Mouse (Mus musculus) brain, embryonic 14.5 days (tissue): ENCODE data around the gene Elane. TPM values are rescaled to one million over a fixed set of nuclear protein-coding genes. Genes with fewer than 3 reads are reported as not detected.

Experiments
- DNase-seq: peaks from one replicate; pipeline ENCODE4 v3.0.0-alpha.2; 2011; ENCODE audit warnings: low read depth
- CTCF ChIP-seq: fragments of 200-500 bp; IDR thresholded peaks from 2 replicates; pipeline ENCODE4 v1.5.1; 2012; ENCODE audit warnings: inconsistent platforms, mild to moderate bottlenecking, moderate library complexity, borderline replicate concordance; ENCODE audit not compliant: insufficient read depth, insufficient read length; ENCODE audit errors: extremely low read depth
- POLR2A ChIP-seq: fragments of 200-500 bp; IDR thresholded peaks from 2 replicates; pipeline ENCODE4 v1.6.1; 2012; ENCODE audit warnings: mild to moderate bottlenecking, inconsistent platforms, borderline replicate concordance; ENCODE audit not compliant: poor library complexity, insufficient read depth, insufficient read length, severe bottlenecking; ENCODE audit errors: extremely low read depth
- polyA plus RNA-seq: library from polyadenylated mRNA; depleted of rRNA; stranded (reverse); fragments of >200 nt; gene quantifications from 2 replicates; pipeline ENCODE4 v1.2.3, GENCODE M21; 2012; rRNA removed

Elane gene
- polyA plus RNA-seq, 1 experiment: 0.49 TPM

DNA sequence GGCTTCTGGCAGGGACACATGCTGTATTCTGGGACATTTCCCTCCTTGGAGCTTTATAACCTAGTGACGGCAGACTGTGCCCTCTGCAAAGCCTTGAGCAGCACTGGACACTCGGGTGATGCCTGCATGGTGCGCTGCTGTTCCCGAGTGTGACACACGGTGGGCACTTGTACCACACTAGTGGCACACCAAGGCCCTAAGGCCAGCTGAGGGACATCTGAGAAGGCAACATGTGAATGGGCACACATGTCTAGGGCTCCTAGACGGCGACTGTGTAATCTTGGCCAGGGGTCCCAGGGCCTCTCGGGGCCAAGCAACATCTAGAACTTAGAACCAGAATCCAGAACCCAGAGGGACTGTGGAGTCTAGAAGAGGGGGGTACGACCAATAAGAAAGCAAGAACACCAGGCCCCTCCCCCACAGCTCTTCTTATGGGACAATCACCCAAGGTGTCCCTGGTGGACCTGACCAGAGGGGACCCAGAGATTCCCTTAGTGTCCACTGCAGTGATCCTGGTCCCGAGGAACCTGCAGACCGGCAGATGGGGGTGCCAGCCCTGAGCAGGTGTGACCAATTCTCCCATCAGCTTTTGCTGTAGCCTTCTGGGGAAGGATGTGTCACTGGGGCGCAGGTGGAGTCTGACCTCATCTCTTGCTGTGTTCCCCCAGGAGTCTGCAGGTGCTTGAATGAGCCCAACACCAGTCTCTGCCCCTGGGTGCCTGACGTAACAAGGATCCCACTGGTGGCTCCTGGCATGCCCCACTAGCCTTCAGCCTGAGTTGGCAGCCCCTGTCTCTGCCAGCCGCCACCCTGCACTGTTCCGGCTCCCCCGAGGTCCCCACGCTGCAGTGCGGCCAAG is 44.1 kb downstream of the Elane start:
- no peak for DNase-seq
- TF ChIP-seq POLR2A: no peak
- no peak for TF ChIP-seq CTCF

DNA sequence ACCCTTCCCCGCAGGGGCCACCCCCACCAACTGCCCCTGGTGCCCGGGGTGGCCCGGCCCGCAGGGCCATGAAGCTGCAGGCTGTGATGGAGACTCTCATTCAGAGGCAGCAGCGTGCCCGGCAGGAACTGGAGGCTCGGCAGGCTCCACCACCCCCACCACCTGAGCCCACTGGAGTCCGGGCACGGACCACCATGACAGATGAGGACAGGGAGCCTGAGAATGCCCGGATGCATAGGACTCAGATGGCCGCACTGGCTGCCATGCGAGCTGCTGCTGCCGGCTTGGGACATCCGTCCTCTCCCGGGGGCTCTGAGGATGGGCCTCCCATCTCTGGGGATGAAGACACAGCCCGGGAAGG is 44.8 kb downstream of the Elane start:
- DNase-seq: no peak
- TF ChIP-seq CTCF: no peak
- TF ChIP-seq POLR2A: no peak

- no peak for DNase-seq
- no peak for TF ChIP-seq CTCF
- no peak for TF ChIP-seq POLR2A
These were observed 45.8 kb downstream of the Elane start for GRCm38 (mm10) chr10:79931797-79932196.

DNA sequence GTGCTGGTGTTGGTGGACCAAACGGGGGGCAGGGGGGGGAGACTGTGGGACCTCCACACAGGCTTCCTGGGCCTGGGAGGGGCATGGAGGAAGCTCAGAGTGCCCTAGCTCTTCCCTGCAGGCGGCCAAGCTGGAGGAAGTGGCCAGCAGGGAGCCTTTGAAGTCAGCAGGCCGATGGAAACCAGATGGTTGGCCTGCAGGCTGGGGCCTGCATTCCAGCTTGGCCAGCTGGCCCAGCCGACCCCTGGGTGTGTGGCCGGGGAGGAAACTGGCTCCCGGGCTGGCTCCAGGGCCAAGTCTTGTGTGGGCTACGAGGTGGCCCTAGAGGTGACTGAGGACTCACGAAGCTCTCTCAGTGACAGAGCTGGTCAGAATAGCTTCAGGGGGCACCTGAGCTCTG is 46.7 kb downstream of the Elane start:
- peak; percentile 37 for DNase-seq
- no peak for TF ChIP-seq POLR2A
- no peak for TF ChIP-seq CTCF

- TF ChIP-seq POLR2A: no peak
- no peak for DNase-seq
These were observed 47.2 kb downstream of the Elane start for GRCm38 (mm10) chr10:79933145-79933679.

- TF ChIP-seq CTCF: no peak
- TF ChIP-seq POLR2A: no peak
These were observed 47.8 kb downstream of the Elane start for GRCm38 (mm10) chr10:79933861-79934260.

DNA sequence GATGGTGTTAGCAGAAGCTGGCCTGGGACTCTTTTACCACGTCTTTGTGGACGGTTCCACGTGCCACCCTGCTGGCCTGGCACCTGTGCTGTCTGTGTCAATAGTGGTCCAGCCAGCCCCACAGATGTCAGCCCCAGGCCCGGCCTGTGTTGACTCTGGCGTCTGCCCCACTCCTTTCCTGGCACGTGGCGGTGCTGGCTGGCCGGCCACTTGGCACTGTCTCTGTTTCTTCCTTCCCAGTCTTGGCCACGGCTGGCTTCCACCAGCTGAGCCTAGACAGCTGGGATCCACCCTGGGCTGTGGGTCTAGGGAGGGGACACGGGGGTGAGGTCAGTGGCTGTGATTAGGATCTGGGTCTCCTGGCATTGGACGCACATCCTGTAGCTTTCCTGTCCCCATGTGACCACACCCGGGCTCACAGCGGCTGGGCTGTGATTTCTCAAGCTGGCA is 48.2 kb downstream of the Elane start:
- TF ChIP-seq CTCF: no peak
- DNase-seq: peak; percentile 62

More at GRCm38 (mm10) chr10:79933861-79934260, 47.8 kb downstream of the Elane start:
- no peak for DNase-seq

GRCm38 (mm10) chr10:79934794-79935569 is 48.9 kb downstream of the Elane start:
- TF ChIP-seq CTCF (no peak), POLR2A (no peak)
- DNase-seq: no peak

- TF ChIP-seq CTCF: no peak
- TF ChIP-seq POLR2A: no peak
- DNase-seq: no peak
These were observed 50.4 kb downstream of the Elane start for GRCm38 (mm10) chr10:79936284-79936910.

DNA sequence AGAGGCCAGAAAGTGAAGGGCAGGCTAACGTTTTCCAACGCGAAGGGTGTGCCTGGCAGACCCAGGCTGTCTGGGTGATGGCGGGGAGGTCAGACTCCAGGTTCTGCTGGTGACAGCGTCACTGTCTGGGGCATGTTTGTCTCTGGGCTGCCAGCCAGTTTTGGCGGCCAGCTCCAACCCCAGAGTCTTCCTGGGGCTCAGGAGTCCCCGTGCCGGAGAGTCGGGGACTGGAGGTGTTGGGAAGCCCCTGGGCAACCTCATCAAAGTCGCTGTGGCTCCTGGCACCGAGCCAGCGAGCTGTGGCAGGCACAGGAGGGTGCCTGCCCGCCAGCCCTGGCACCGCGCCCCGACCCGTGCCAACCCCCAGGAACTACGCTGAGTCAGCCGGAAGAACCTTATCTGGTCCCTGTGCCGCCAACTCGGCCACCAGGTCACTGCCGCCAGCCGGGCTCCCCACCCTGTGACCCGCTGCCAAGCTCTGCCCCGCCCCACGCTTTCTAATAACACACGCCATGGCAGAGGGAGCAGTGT is 50.9 kb downstream of the Elane start:
- peak; percentile 49 for DNase-seq
- TF ChIP-seq POLR2A: no peak
- TF ChIP-seq CTCF: no peak

Other genes starting within 250 kb of the Elane start
- gene Shc2, start 248.3 kb upstream of the Elane start, polyA plus RNA-seq: 48.1 and 54.9 TPM in 2 replicates
- 0.11 TPM in 1 of 2 replicates, not detected in the other for gene Odf3l2, start 240.5 kb upstream of the Elane start, polyA plus RNA-seq
- gene Madcam1, start 221.7 kb upstream of the Elane start, polyA plus RNA-seq: 0.87 and 1.1 TPM in 2 replicates
- 68.2 and 69.2 TPM in 2 replicates for gene Tpgs1, start 216.9 kb upstream of the Elane start, polyA plus RNA-seq
- 121 and 151 TPM in 2 replicates for gene Cdc34, start 204.1 kb upstream of the Elane start, polyA plus RNA-seq
- 1.4 and 1.9 TPM in 2 replicates for gene Gzmm, start 197.2 kb upstream of the Elane start, polyA plus RNA-seq
- gene Bsg, start 181.8 kb upstream of the Elane start, polyA plus RNA-seq: 593 and 631 TPM in 2 replicates
- 8.3 and 16.1 TPM in 2 replicates for gene Hcn2, start 169.6 kb upstream of the Elane start, polyA plus RNA-seq
- 63.0 and 81.6 TPM in 2 replicates for gene Polrmt, start 139.7 kb upstream of the Elane start, polyA plus RNA-seq
- 0.28 and 0.74 TPM in 2 replicates for gene Fgf22, start 131.2 kb upstream of the Elane start, polyA plus RNA-seq
- gene Rnf126, start 119.3 kb upstream of the Elane start, polyA plus RNA-seq: 157 and 182 TPM in 2 replicates
- gene Fstl3, start 109.0 kb upstream of the Elane start, polyA plus RNA-seq: 1.7 and 2.2 TPM in 2 replicates
- 0.05 and 0.14 TPM in 2 replicates for gene Prss57, start 95.3 kb upstream of the Elane start, polyA plus RNA-seq
- 157 and 219 TPM in 2 replicates for gene Palm, start 92.7 kb upstream of the Elane start, polyA plus RNA-seq
- gene Misp, start 65.3 kb upstream of the Elane start, polyA plus RNA-seq: 0.59 and 1.1 TPM in 2 replicates
- gene Ptbp1, start 31.8 kb upstream of the Elane start, polyA plus RNA-seq: 183 and 194 TPM in 2 replicates
- 18.0 and 28.0 TPM in 2 replicates for gene Prtn3, start 11.8 kb upstream of the Elane start, polyA plus RNA-seq
- gene Plppr3, start 11.6 kb upstream of the Elane start, polyA plus RNA-seq: 805 and 1,208 TPM in 2 replicates
- 0.60 and 0.81 TPM in 2 replicates for gene Cfd, start 4.6 kb downstream of the Elane start, polyA plus RNA-seq
- 84.7 and 92.6 TPM in 2 replicates for gene Med16, start 22.7 kb downstream of the Elane start, polyA plus RNA-seq
- gene Gm26602, start 24.6 kb downstream of the Elane start, polyA plus RNA-seq: not detected in 2 replicates
- gene Kiss1r, start 30.7 kb downstream of the Elane start, polyA plus RNA-seq: 4.1 and 4.4 TPM in 2 replicates
- gene R3hdm4, start 35.0 kb downstream of the Elane start, polyA plus RNA-seq: 195 and 197 TPM in 2 replicates
- gene Arid3a, start 40.8 kb downstream of the Elane start, polyA plus RNA-seq: 5.2 and 7.0 TPM in 2 replicates
- 59.7 and 74.1 TPM in 2 replicates for gene Wdr18, start 73.9 kb downstream of the Elane start, polyA plus RNA-seq
- 0.20 and 0.38 TPM in 2 replicates for gene Grin3b, start 84.5 kb downstream of the Elane start, polyA plus RNA-seq
- 221 and 337 TPM in 2 replicates for gene Tmem259, start 98.1 kb downstream of the Elane start, polyA plus RNA-seq
- 21.2 and 30.7 TPM in 2 replicates for gene Cnn2, start 102.3 kb downstream of the Elane start, polyA plus RNA-seq
- 12.2 and 12.7 TPM in 2 replicates for gene Abca7, start 110.2 kb downstream of the Elane start, polyA plus RNA-seq
- gene Arhgap45, start 130.4 kb downstream of the Elane start, polyA plus RNA-seq: 3.4 and 3.8 TPM in 2 replicates
- gene Polr2e, start 153.5 kb downstream of the Elane start, polyA plus RNA-seq: 216 and 272 TPM in 2 replicates
- 376 and 484 TPM in 2 replicates for gene Gpx4, start 160.9 kb downstream of the Elane start, polyA plus RNA-seq
- 30.2 and 31.1 TPM in 2 replicates for gene Sbno2, start 219.3 kb downstream of the Elane start, polyA plus RNA-seq
- 112 and 127 TPM in 2 replicates for gene Stk11, start 229.6 kb downstream of the Elane start, polyA plus RNA-seq